Mouse (Mus musculus): Measurements from ENCODE around the gene Rrnad1. TPM values are rescaled to one million over a fixed set of nuclear protein-coding genes. Genes with fewer than 3 reads are reported as not detected.

Rrnad1 gene
- total and polyA plus RNA-seq, 3 experiments, result 10.9 to 21.1 TPM; not detected in 1

- peak; percentile 93 for DNase-seq (ENCODE audit: low read depth, low spot score)
- H3K27ac ChIP-seq (ENCODE audit: control insufficient read depth, low read depth, low read length), result no peak overlapping the region
- H3K4me1 ChIP-seq (ENCODE audit: control insufficient read depth in 1 of 2, insufficient read depth in 2 of 2, low read length in 2 of 2), result peaks cover 0 to 10% of the 10 kb centered on the region in 2 experiments; a peak in 2 of 4 replicates
- H3K36me3 ChIP-seq (ENCODE audit: control insufficient read depth in 1 of 2, insufficient read depth in 2 of 2, low read length in 2 of 2), result no peaks in the 10 kb centered on the region
- H3K79me2 ChIP-seq (ENCODE audit: control insufficient read depth, insufficient read depth, low read length, poor library complexity), result no peaks in the 10 kb centered on the region
- H3K9me3 ChIP-seq (replicated peaks; ENCODE audit: insufficient read depth, low read length), result no peaks in the 10 kb centered on the region
- H3K9ac ChIP-seq (ENCODE audit: control insufficient read depth, low read depth, low read length, poor library complexity, severe bottlenecking), result peak overlapping the region; percentile 43
- peak overlapping the region; percentile 54 to 55 for H3K4me3 ChIP-seq (ENCODE audit: control insufficient read depth in 1 of 2, insufficient read depth in 1 of 2, low read depth in 2 of 2, low read length in 2 of 2)
- H3K27me3 ChIP-seq (ENCODE audit: control insufficient read depth in 1 of 2, insufficient read depth in 2 of 2, low read length in 2 of 2), result no peaks in the 10 kb centered on the region; a peak in 2 of 4 replicates
- TF ChIP-seq MXI1 (IDR thresholded peaks at IDR 0.05; ENCODE audit: low read depth, low read length) (no peak), TAL1 (IDR thresholded peaks at IDR 0.05; ENCODE audit: low read length) (no peak), POLR2AphosphoS5 (IDR thresholded peaks at IDR 0.05; ENCODE audit: borderline replicate concordance, low read depth, low read length) (no peak), ZC3H11A (IDR thresholded peaks at IDR 0.05; ENCODE audit: low read depth, low read length) (peak; percentile 79), NELFE (IDR thresholded peaks at IDR 0.05; ENCODE audit: low read depth, low read length) (no peak), USF1 (IDR thresholded peaks at IDR 0.05; ENCODE audit: low read depth, low read length) (no peak), ETS1 (IDR thresholded peaks at IDR 0.05; ENCODE audit: low read depth, low read length) (no peak), ZNF384 (IDR thresholded peaks at IDR 0.05; ENCODE audit: low read depth, low read length) (peak; percentile 47; the same call in 1 of the 2 replicates), KAT2A (conservative IDR thresholded peaks at IDR 0.05; ENCODE audit: low read depth, low read length) (no peak), MAX (IDR thresholded peaks at IDR 0.05; ENCODE audit: low read length) (no peak), MYC (IDR thresholded peaks at IDR 0.05; ENCODE audit: low read depth, low read length) (no peak), EP300 (IDR thresholded peaks at IDR 0.05; ENCODE audit: low read depth in 1 of 2, low read length in 2 of 2) (no peak), NRF1 (IDR thresholded peaks at IDR 0.05; ENCODE audit: insufficient read depth, low read depth, low read length, poor library complexity, severe bottlenecking) (no peak), CTCF (IDR thresholded peaks at IDR 0.05 in 2 of 3, conservative IDR thresholded peaks at IDR 0.05 in 1 of 3; ENCODE audit: control insufficient read depth in 1 of 3, insufficient read depth in 1 of 3, low read depth in 2 of 3, low read length in 3 of 3, poor library complexity in 1 of 3, severe bottlenecking in 1 of 3) (peak in 2 of 3 experiments; percentile 73 to 93; a peak in 5 of 6 replicates), MYB (IDR thresholded peaks at IDR 0.05; ENCODE audit: low read depth, low read length) (no peak), CHD1 (IDR thresholded peaks at IDR 0.05; ENCODE audit: low read depth, low read length) (no peak), BHLHE40 (IDR thresholded peaks at IDR 0.05; ENCODE audit: borderline replicate concordance, low read depth, low read length) (no peak), ELF1 (IDR thresholded peaks at IDR 0.05; ENCODE audit: low read depth, low read length) (no peak), GABPA (IDR thresholded peaks at IDR 0.05; ENCODE audit: low read depth, low read length) (no peak), MEF2A (IDR thresholded peaks at IDR 0.05; ENCODE audit: extremely low read depth, insufficient replicate concordance, low read depth, low read length, poor library complexity, severe bottlenecking) (no peak), RCOR1 (IDR thresholded peaks at IDR 0.05; ENCODE audit: low read depth, low read length) (no peak), RAD21 (IDR thresholded peaks at IDR 0.05; ENCODE audit: low read depth, low read length) (peak; percentile 89), SIN3A (IDR thresholded peaks at IDR 0.05; ENCODE audit: low read length) (peak; percentile 79), POLR2AphosphoS2 (IDR thresholded peaks at IDR 0.05; ENCODE audit: low read length) (no peak), JUND (IDR thresholded peaks at IDR 0.05; ENCODE audit: low read depth, low read length) (no peak), HCFC1 (IDR thresholded peaks at IDR 0.05; ENCODE audit: low read depth, low read length) (peak; percentile 68), MAZ (IDR thresholded peaks at IDR 0.05; ENCODE audit: low read depth, low read length) (no peak; the same call in 1 of the 2 replicates), TCF12 (IDR thresholded peaks at IDR 0.05; ENCODE audit: low read depth, low read length) (no peak), USF2 (IDR thresholded peaks at IDR 0.05; ENCODE audit: borderline replicate concordance in 1 of 2, insufficient read depth in 1 of 2, low read depth in 1 of 2, low read length in 2 of 2) (no peak), SMC3 (IDR thresholded peaks at IDR 0.05; ENCODE audit: low read depth, low read length) (peak; percentile 94), MAFK (IDR thresholded peaks at IDR 0.05; ENCODE audit: borderline replicate concordance, low read depth, low read length) (no peak), TBP (IDR thresholded peaks at IDR 0.05; ENCODE audit: low read depth, low read length) (0 out of 2 replicates have a peak, but pooled peaks have one; percentile 25), ZKSCAN1 (IDR thresholded peaks at IDR 0.05; ENCODE audit: low read depth, low read length) (no peak), UBTF (IDR thresholded peaks at IDR 0.05; ENCODE audit: borderline replicate concordance, insufficient read depth, low read depth, low read length) (peak; percentile 88), CHD2 (IDR thresholded peaks at IDR 0.05; ENCODE audit: low read length) (no peak), E2F4 (IDR thresholded peaks at IDR 0.05; ENCODE audit: borderline replicate concordance, low read depth, low read length) (no peak), GATA1 (IDR thresholded peaks at IDR 0.05; ENCODE audit: low read depth, low read length) (no peak)
Measured at GRCm38 (mm10) chr3:87960586-87961191, 30.2 kb upstream of the Rrnad1 start.
